Mouse (Mus musculus) c-Kit-negative CD71-positive TER-119-positive erythroid progenitor cells, embryonic 14.5 days (primary cell): ENCODE measurements around the gene Rgl3.
A peak's percentile ranks its signal among the peaks of the same experiment; 100 is the strongest.

Experiments
- DNase-seq: peaks from one replicate; pipeline ENCODE4 v3.0.0-alpha.2; 2013; ENCODE audit warnings: low read depth, low spot score

Rgl3 gene

GRCm38 (mm10) chr9:21948790-21949189 lies 40.5 kb downstream of the Rgl3 start:
- no peak for DNase-seq

- DNase-seq, result no peak
Measured at GRCm38 (mm10) chr9:21948146-21948545, 41.1 kb downstream of the Rgl3 start.

GRCm38 (mm10) chr9:21947540-21948130 lies 41.6 kb downstream of the Rgl3 start:
- DNase-seq, result no peak

- no peak for DNase-seq
Measured at GRCm38 (mm10) chr9:21944267-21944666, 45.0 kb downstream of the Rgl3 start.

- DNase-seq, result no peak
Measured at GRCm38 (mm10) chr9:21943638-21944037, 45.6 kb downstream of the Rgl3 start.

GRCm38 (mm10) chr9:21943046-21943445 lies 46.2 kb downstream of the Rgl3 start:
- no peak for DNase-seq

- DNase-seq, result no peak
Measured at GRCm38 (mm10) chr9:21938234-21938855, 50.9 kb downstream of the Rgl3 start.

- no peak for DNase-seq
Measured at GRCm38 (mm10) chr9:21937711-21938175, 51.5 kb downstream of the Rgl3 start.

- DNase-seq, result no peak
Measured at GRCm38 (mm10) chr9:21936692-21937570, 52.3 kb downstream of the Rgl3 start, which contains the start of gene Plppr2. TSS of gene Plppr2 (plus strand) at chr9:21937033.

GRCm38 (mm10) chr9:21935466-21936131 lies 53.6 kb downstream of the Rgl3 start:
- DNase-seq, result no peak

- no peak for DNase-seq
Measured at GRCm38 (mm10) chr9:21934021-21934420, 55.2 kb downstream of the Rgl3 start.

- no peak for DNase-seq
Measured at GRCm38 (mm10) chr9:21932445-21933137, 56.7 kb downstream of the Rgl3 start.

GRCm38 (mm10) chr9:21932006-21932405 lies 57.2 kb downstream of the Rgl3 start:
- DNase-seq, result no peak

- no peak for DNase-seq
Measured at GRCm38 (mm10) chr9:21929208-21929607, 60.0 kb downstream of the Rgl3 start.

- peak; percentile 34 for DNase-seq
Measured at GRCm38 (mm10) chr9:21927208-21927753, 62.0 kb downstream of the Rgl3 start, which contains the start of the genes Ccdc159 and Tmem205. TSS of gene Ccdc159 (plus strand) at chr9:21927471. TSS of gene Tmem205 (minus strand) at chr9:21927556.

GRCm38 (mm10) chr9:21926784-21927183 lies 62.5 kb downstream of the Rgl3 start:
- DNase-seq, result no peak

GRCm38 (mm10) chr9:21926155-21926554 lies 63.1 kb downstream of the Rgl3 start:
- no peak for DNase-seq

GRCm38 (mm10) chr9:21925506-21925905 lies 63.7 kb downstream of the Rgl3 start:
- DNase-seq, result no peak

GRCm38 (mm10) chr9:21925034-21925433 lies 64.2 kb downstream of the Rgl3 start:
- DNase-seq, result no peak

GRCm38 (mm10) chr9:21924099-21924493 lies 65.2 kb downstream of the Rgl3 start:
- no peak for DNase-seq
